Mouse (Mus musculus): ENCODE results near the gene Ppargc1a.

Gene Ppargc1a

GRCm38 (mm10) chr5:51410006-51410405 lies 157.5 kb downstream of the Ppargc1a start:
- no peak for DNase-seq

GRCm38 (mm10) chr5:51406406-51406805 lies 161.1 kb downstream of the Ppargc1a start:
- no peak for DNase-seq

All from thymus, adult 18-20 months (tissue).